Mouse (Mus musculus) small intestine, adult 2 months (tissue): ENCODE results near the gene Cdk12.

Experiments used
- CTCF ChIP-seq: fragments of 200-500 bp; IDR thresholded peaks from 2 replicates; pipeline ENCODE4 v1.5.1; 2012; ENCODE audit warnings: low read depth, mild to moderate bottlenecking, control low read depth, inconsistent platforms, low read length, moderate library complexity, mixed read lengths; ENCODE audit not compliant: insufficient replicate concordance, insufficient read length; ENCODE audit errors: extremely low read depth
- POLR2A ChIP-seq: fragments of 200-500 bp; IDR thresholded peaks from 2 replicates; pipeline ENCODE4 v1.6.1; 2012; ENCODE audit warnings: low read depth, mild to moderate bottlenecking, control low read depth, inconsistent platforms, low read length, moderate library complexity

DNA sequence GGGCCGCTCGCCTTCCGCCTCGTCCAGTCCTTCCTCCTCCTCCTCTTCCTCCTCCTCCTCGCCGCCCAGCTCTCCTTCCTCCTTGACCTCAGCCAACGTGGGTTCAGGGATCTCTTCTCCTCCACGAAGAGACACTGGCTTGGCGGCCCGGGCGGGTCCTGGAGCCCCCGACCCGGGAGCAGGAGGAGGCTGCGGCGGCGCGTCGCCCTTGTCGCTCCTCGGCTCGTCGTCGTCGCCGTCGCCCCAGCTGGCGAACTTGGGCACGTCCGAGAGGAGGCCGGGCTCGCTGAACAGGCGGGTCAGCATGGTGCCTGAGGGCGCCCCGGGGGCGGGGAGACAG, 125.1 kb downstream of the Cdk12 start:
- no peak for TF ChIP-seq CTCF
- no peak for TF ChIP-seq POLR2A
